Mouse (Mus musculus): ENCODE measurements around the gene Tagap. TPM values are rescaled to one million over a fixed set of nuclear protein-coding genes. Genes with fewer than 3 reads are reported as not detected.
"Not testable (repeated sequence)": the region's sequence is repeated elsewhere in the genome, so short reads cannot be mapped to it uniquely, and the experiment has no call there.

Tagap gene
- polyA plus RNA-seq, 1 experiment from 2014 or later = 1.2 TPM

DNA sequence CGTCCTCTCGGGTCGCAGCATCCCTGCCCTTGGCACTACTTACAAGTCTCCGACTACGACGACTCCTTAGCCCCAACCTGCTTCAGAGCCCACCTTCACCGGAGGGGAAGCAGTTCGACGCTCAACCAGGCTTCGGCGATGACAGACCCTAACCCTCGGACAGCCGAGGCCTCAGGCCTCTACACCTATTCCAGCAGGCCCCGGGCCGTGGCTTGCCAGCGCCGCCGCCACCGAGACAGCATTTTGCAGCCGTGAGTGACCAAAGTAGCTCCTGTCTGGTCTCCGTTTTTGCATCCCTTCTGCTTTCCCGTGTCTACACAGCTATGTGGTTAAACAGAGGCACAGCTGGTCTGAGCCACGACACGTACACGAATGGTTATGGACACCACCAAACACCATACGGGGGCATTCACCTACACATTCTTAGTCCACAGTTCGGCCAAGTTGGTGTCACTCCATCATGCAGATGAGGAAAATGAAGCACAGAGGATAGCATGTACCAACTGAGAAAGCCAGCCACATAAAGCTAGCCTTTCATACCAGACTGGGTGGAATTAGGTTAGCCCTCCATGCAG lies 20.3 kb downstream of the Tagap start:
- WGBS = under 1% methylated on average over 19 of the region's 27 CpGs
- ATAC-seq (ENCODE audit: insufficient read depth, low FRiP score, low read depth) = peak; percentile 21

DNA sequence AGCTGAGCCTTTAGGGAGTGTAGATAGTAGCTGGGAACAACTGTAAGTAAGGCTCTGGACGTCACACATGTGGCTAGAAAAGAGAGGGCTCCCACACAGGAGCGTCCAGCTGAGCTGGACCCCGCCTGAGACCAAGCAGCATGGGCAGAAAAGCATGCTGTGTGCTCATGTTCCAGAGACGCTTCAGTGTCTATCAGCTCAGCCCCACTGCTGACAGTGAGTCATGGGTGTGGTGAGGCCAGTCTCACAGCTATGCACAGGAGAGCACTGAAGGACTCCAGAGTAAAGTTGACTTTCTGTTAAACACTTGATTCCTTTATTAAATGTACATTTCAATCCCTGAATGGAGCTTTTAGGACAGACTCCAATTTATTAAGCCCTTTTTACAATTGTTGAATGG lies 25.5 kb downstream of the Tagap start:
- not testable (repeated sequence) for H3K9me3 ChIP-seq; ATAC-seq (ENCODE audit: insufficient read depth, low FRiP score, low read depth); H3K27me3 ChIP-seq (replicated peaks); H3K27ac ChIP-seq; H3K4me1 ChIP-seq; H3K9ac ChIP-seq; H3K36me3 ChIP-seq; H3K4me2 ChIP-seq; H3K4me3 ChIP-seq (replicated peaks)
- WGBS = no CpG with 5 or more reads among the region's 4 CpGs

More for the DNA sequence above, 20.3 kb downstream of the Tagap start:
- H3K4me1 ChIP-seq; H3K27ac ChIP-seq; H3K27me3 ChIP-seq (replicated peaks); H3K9ac ChIP-seq; H3K36me3 ChIP-seq; H3K9me3 ChIP-seq: not testable (repeated sequence)
- peak overlapping the region; percentile 60 for H3K4me3 ChIP-seq (replicated peaks)
- peak overlapping the region; percentile 57 for H3K4me2 ChIP-seq

DNA sequence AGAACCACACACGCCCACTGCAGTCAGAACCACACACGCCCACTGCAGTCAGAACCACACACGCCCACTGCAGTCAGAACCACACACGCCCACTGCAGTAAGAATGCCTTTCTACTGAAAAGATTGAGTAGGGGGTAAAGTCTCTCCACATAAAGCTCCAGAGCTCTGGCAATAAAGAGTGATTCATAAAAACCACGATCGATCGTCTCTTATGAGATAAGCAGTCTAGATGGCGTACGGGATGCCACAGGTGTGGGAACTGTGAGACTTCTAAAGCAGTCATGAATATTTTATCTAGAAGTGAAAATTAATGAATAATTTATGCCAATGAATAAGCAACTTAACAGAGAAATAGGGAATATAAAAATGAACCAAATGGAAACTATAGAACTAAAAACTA lies 31.4 kb downstream of the Tagap start:
- not testable (repeated sequence) for H3K27me3 ChIP-seq (replicated peaks); H3K4me1 ChIP-seq; H3K36me3 ChIP-seq; H3K4me3 ChIP-seq (replicated peaks); H3K9me3 ChIP-seq; H3K9ac ChIP-seq; H3K27ac ChIP-seq; H3K4me2 ChIP-seq; ATAC-seq (ENCODE audit: insufficient read depth, low FRiP score, low read depth)
- WGBS = 91% methylated on average over 9 of the region's 9 CpGs

DNA sequence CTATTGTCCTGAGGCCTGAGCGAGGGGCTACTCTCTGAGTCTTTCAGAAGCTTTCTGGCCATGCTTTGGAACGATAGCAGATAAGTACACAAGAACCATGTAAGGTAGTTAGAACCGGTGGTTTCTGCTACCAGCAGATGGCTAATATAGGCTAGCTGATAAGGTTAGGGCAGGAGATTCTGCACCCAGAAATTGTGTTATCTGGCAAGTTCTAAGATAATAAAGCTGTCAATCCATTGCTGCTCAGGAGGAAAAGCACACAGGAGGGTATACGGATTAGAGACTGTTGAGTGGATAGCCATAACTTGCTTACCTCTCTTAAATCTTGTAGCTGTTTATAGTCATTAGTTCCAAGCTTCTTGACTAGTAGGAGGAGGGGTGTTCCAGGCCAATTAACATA lies 37.5 kb downstream of the Tagap start:
- not testable (repeated sequence) for H3K36me3 ChIP-seq; H3K4me3 ChIP-seq (replicated peaks); H3K4me1 ChIP-seq; H3K27ac ChIP-seq; H3K9me3 ChIP-seq; H3K4me2 ChIP-seq; ATAC-seq (ENCODE audit: insufficient read depth, low FRiP score, low read depth); H3K9ac ChIP-seq; H3K27me3 ChIP-seq (replicated peaks)
- 78% methylated on average over 4 of the region's 4 CpGs for WGBS

DNA sequence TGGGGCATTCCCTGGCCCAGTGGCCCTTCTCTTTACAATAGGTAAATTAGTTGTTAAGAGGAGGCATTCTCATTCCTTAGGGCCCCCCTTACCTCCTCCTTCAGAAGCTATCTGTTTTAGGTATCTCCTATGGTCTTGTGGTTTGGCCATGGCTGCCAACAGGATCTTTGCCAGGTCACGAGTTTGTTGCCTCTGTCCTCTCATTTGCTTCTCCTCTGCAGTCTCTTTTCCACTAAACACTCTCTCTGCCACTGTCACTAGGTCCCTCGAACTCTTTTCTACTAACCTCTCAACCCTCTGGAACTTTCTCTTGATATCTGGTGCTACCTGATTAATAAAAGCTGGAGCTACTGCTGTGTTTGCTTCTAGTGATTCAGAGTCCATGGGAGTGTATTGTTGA lies 38.6 kb downstream of the Tagap start:
- H3K4me3 ChIP-seq (replicated peaks); H3K9me3 ChIP-seq; H3K4me2 ChIP-seq; ATAC-seq (ENCODE audit: insufficient read depth, low FRiP score, low read depth); H3K36me3 ChIP-seq; H3K4me1 ChIP-seq; H3K27ac ChIP-seq; H3K27me3 ChIP-seq (replicated peaks); H3K9ac ChIP-seq: not testable (repeated sequence)
- WGBS = 89% methylated on average over 2 of the region's 2 CpGs

DNA sequence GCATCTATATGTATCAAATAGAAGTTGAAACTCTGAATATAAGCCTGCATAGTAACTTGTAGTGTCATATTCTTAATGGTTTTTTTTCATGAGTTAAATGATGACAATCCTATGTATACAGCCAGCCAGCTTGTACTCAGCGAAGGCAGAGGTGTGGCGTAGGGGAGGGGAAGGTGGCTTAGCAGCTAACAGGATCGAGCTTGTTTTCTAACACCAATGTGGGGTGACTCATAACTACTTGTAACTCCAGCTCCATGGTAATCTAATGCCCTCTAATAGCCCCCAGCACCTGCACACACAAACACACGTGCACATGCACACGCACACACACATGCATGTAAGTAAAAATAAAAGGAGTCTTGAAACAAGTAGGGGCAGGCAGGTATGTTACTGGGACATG lies 42.7 kb downstream of the Tagap start:
- WGBS = 78% methylated on average over 4 of the region's 5 CpGs

DNA sequence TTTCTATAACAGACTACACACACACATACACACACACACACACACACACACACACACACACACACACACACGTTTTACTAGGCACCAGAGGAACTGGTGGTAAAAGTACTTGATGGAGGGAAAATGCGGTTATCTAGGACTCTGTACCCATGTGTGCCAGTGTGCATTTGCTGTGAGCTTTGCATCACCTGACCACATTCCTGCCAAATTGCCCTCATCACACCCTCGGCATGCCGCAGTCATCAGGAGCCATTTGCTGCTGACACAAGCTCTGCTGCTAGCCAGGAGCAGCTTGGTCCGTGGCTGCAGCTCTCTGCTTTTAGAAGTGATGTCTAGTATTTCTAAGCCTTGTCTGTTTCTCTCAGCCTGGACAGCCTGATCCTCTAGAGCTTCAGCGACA lies 44.0 kb downstream of the Tagap start:
- WGBS = 83% methylated on average over 2 of the region's 6 CpGs
- not testable (repeated sequence) for H3K4me1 ChIP-seq; H3K36me3 ChIP-seq; H3K27ac ChIP-seq; H3K4me3 ChIP-seq (replicated peaks); H3K27me3 ChIP-seq (replicated peaks); H3K9ac ChIP-seq; H3K9me3 ChIP-seq; H3K4me2 ChIP-seq; ATAC-seq (ENCODE audit: insufficient read depth, low FRiP score, low read depth)

More for the DNA sequence above, 42.7 kb downstream of the Tagap start:
- H3K4me1 ChIP-seq; ATAC-seq (ENCODE audit: insufficient read depth, low FRiP score, low read depth); H3K9me3 ChIP-seq; H3K4me3 ChIP-seq (replicated peaks); H3K4me2 ChIP-seq; H3K9ac ChIP-seq; H3K27ac ChIP-seq; H3K27me3 ChIP-seq (replicated peaks); H3K36me3 ChIP-seq: not testable (repeated sequence)

DNA sequence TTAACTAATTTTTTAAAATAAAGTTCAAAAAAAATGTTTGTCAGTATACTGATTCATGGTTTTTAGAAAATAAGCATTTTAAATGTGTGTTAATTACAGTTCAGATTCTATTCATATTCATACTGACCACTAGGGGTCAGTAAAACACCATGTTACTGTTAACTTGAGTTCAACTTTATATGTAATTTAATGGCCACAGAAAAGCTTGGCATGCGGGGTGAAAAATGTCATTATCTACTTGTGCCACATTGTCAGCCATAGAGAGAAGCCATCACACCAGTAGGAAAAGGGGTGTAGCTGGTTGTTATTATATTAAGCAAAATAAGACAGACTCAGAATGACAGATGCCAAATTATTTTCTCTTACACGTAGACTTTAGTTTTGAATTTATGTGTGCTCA lies 57.7 kb downstream of the Tagap start:
- not testable (repeated sequence) for H3K27me3 ChIP-seq (replicated peaks); H3K4me3 ChIP-seq (replicated peaks); H3K4me1 ChIP-seq; H3K27ac ChIP-seq; H3K4me2 ChIP-seq; H3K9ac ChIP-seq; H3K36me3 ChIP-seq; H3K9me3 ChIP-seq; ATAC-seq (ENCODE audit: insufficient read depth, low FRiP score, low read depth)
- 76% methylated on average over 1 of the region's 2 CpGs for WGBS

Other genes with a start within 250 kb of the Tagap start
- gene Fndc1, start 98.7 kb upstream of the Tagap start, polyA plus RNA-seq (2015; fragmentation: Nextera tagmentation; extraction: Ambion mirVana) = 30.1 and 37.4 TPM in 2 replicates
- 52.0 and 75.4 TPM in 2 replicates for gene Rsph3a, start 19.6 kb downstream of the Tagap start, polyA plus RNA-seq (2015; fragmentation: Nextera tagmentation; extraction: Ambion mirVana)
- 0.18 and 0.24 TPM in 2 replicates for gene Gm49673, start 221.8 kb downstream of the Tagap start, polyA plus RNA-seq (2015; fragmentation: Nextera tagmentation; extraction: Ambion mirVana)
- 32.5 and 34.4 TPM in 2 replicates for gene Rnaset2a, start 222.1 kb downstream of the Tagap start, polyA plus RNA-seq (2015; fragmentation: Nextera tagmentation; extraction: Ambion mirVana)
- gene Fgfr1op, start 239.5 kb downstream of the Tagap start, polyA plus RNA-seq (2015; fragmentation: Nextera tagmentation; extraction: Ambion mirVana) = 29.5 and 30.2 TPM in 2 replicates